In genomic region chr5:89793706-89794105, GRCm38 (mm10) we compare ENCODE assay signal across 23 mouse cellular contexts.
DNase-seq lines count a peak whose midpoint lies in the region; ATAC-seq and TF ChIP-seq lines count a peak whose summit lies in the region.
"Had no signal": no experiment of that assay in that cellular context is flagged by ENCODE, and none has a peak within 500 bp of the region (broad histone marks: within the 10 kb centered on the region; RNA-seq: fewer than 3 reads in every experiment).

No protein-coding gene starts in this region.

- no peak overlapping the region for H3K4me2 ChIP-seq in myocyte (ENCODE audit: low read depth)
- H3K4me2 ChIP-seq: embryonic facial prominence, embryonic 13.5 days; embryonic facial prominence, embryonic 15.5 days; forebrain, embryonic 13.5 days; forebrain, embryonic 15.5 days had no signal

- TF ChIP-seq CTCF in C2C12 (IDR thresholded peaks at IDR 0.05; ENCODE audit: control insufficient read depth, insufficient read depth, insufficient read length): no peak

- intact Hi-C loops in left cerebral cortex, postnatal 25 days (cut with DNase I): no loop called here

- peak; percentile 61 for ATAC-seq in granulocyte monocyte progenitor cell, adult 5-6 weeks (replicated peaks; ENCODE audit: poor library complexity, severe bottlenecking)
- ATAC-seq: forebrain, embryonic 13.5 days; forebrain, embryonic 15.5 days; forebrain, postnatal 0 days had no signal

- DNase-seq in retina, embryonic 14.5 days (ENCODE audit: low spot score): no peak
- no peak for DNase-seq in right cerebral cortex, postnatal 14 days
- no peak for DNase-seq in left cerebral cortex, postnatal 25 days (ENCODE audit: low spot score in 2 of 2)
- DNase-seq: adrenal gland, adult 2 months; adrenal gland, postnatal 10 days; adrenal gland, postnatal 25 days; B cell, adult 2 months; cerebellum, adult 11 months; cerebellum, adult 18-20 months; cerebellum, adult 8-10 months; cerebellum, adult 9-11 months; cerebellum, postnatal 14 days; cerebellum, postnatal 36 days; embryo, embryonic 11 days; forebrain, postnatal 0 days had no signal

- H3K27me3 ChIP-seq in C2C12 (ENCODE audit: control insufficient read depth, insufficient read depth, insufficient read length) (no peaks in the 10 kb centered on the region), myocyte (ENCODE audit: control insufficient read depth, insufficient read depth, insufficient read length) (no peaks in the 10 kb centered on the region)
- H3K27me3 ChIP-seq: embryonic facial prominence, embryonic 13.5 days; embryonic facial prominence, embryonic 15.5 days; forebrain, embryonic 13.5 days; forebrain, embryonic 15.5 days had no signal

- H3ac ChIP-seq in C2C12 (ENCODE audit: control insufficient read depth, insufficient read length, low read depth): no peak overlapping the region
- no peak overlapping the region for H3ac ChIP-seq in myocyte (ENCODE audit: control insufficient read depth, insufficient read length)

- H3K36me3 ChIP-seq in C2C12 (ENCODE audit: control insufficient read depth, insufficient read depth): no peaks in the 10 kb centered on the region
- H3K36me3 ChIP-seq in myocyte (ENCODE audit: control insufficient read depth, insufficient read depth): no peaks in the 10 kb centered on the region
- H3K36me3 ChIP-seq: embryonic facial prominence, embryonic 13.5 days; embryonic facial prominence, embryonic 15.5 days; forebrain, embryonic 15.5 days had no signal

- H3K4me3 ChIP-seq in C2C12 (ENCODE audit: insufficient read depth, poor library complexity, severe bottlenecking): no peak overlapping the region
- H3K4me3 ChIP-seq in myocyte: no peak overlapping the region
- H3K4me3 ChIP-seq: embryonic facial prominence, embryonic 13.5 days; embryonic facial prominence, embryonic 15.5 days; erythroblast, embryonic 14.5 days; forebrain, embryonic 13.5 days; forebrain, embryonic 15.5 days had no signal

- H3K79me3 ChIP-seq in C2C12 (ENCODE audit: low read depth): no peaks in the 10 kb centered on the region

- no peaks in the 10 kb centered on the region for H3K79me2 ChIP-seq in C2C12 (ENCODE audit: control insufficient read depth, insufficient read depth)
- H3K79me2 ChIP-seq in myocyte (ENCODE audit: control insufficient read depth, insufficient read depth): no peaks in the 10 kb centered on the region

- no peak for TF ChIP-seq POLR2A in myocyte (IDR thresholded peaks at IDR 0.05; ENCODE audit: insufficient read length, low read depth)

TF ChIP-seq in C2C12, 6 proteins besides CTCF, POLR2A, EP300 and RAD21:
- TF ChIP-seq MYOG (IDR thresholded peaks at IDR 0.05; ENCODE audit: control insufficient read depth, extremely low read depth, insufficient read length) (no peak), FOSL1 (IDR thresholded peaks at IDR 0.05; ENCODE audit: insufficient read depth, low read length, poor library complexity, severe bottlenecking) (peak; percentile 24), CEBPB (IDR thresholded peaks at IDR 0.05; ENCODE audit: low read depth) (peak; percentile 50), MAX (IDR thresholded peaks at IDR 0.05) (no peak), MYOD1 (IDR thresholded peaks at IDR 0.05; ENCODE audit: control insufficient read depth, insufficient read length, low read depth) (no peak), USF1 (IDR thresholded peaks at IDR 0.05; ENCODE audit: low read depth) (no peak)

TF ChIP-seq in myocyte, 11 proteins besides CTCF, POLR2A, EP300 and RAD21:
- TF ChIP-seq CEBPB (IDR thresholded peaks at IDR 0.05; ENCODE audit: insufficient read depth, poor library complexity, severe bottlenecking) (peak; percentile 28; the same call in 1 of the 2 replicates), REST (IDR thresholded peaks at IDR 0.05; ENCODE audit: insufficient read depth, insufficient read length) (no peak), SRF (IDR thresholded peaks at IDR 0.05; ENCODE audit: control insufficient read depth, insufficient read length, low read depth) (no peak), TCF12 (IDR thresholded peaks at IDR 0.05; ENCODE audit: insufficient read depth, poor library complexity, severe bottlenecking) (no peak)
